Mouse (Mus musculus): Measurements from ENCODE around the gene Fgr.

GRCm38 (mm10) chr4:133046691-133047352 is 72.9 kb downstream of the Fgr start:
- TF ChIP-seq CTCF (IDR thresholded peaks at IDR 0.05; ENCODE audit: low read depth, low read length): no peak
- TF ChIP-seq GATA2 (IDR thresholded peaks at IDR 0.05; ENCODE audit: borderline replicate concordance, low read depth, low read length): no peak
- no peak for TF ChIP-seq GATA1 (IDR thresholded peaks at IDR 0.05; ENCODE audit: borderline replicate concordance, low read length)
- TF ChIP-seq TAL1 (conservative IDR thresholded peaks at IDR 0.05; ENCODE audit: low read depth, low read length): no peak

All from G1E (cell line).